Mouse (Mus musculus) heart, adult 2 months (tissue): ENCODE data around the gene Nrd1. TPM values are rescaled to one million over a fixed set of nuclear protein-coding genes. Genes with fewer than 3 reads are reported as not detected.

Source experiments
- DNase-seq, 2 experiments: peaks; one replicate each; pipeline ENCODE4 v3.0.0; 2021
- H3K27ac ChIP-seq: fragments of 200-600 bp; 2 replicates; pipeline ENCODE4 v1.8.1; 2022
- H3K27me3 ChIP-seq: fragments of 200-500 bp; 2 replicates; pipeline ENCODE4 v1.6.1; 2012; ENCODE audit warnings: mild to moderate bottlenecking, low read length, inconsistent platforms, mixed read lengths; ENCODE audit not compliant: control insufficient read depth, insufficient read depth
- H3K36me3 ChIP-seq: fragments of 200-500 bp; 2 replicates; pipeline ENCODE4 v1.6.1; 2012; ENCODE audit warnings: low read length, inconsistent platforms; ENCODE audit not compliant: control insufficient read depth, insufficient read depth
- H3K4me1 ChIP-seq: fragments of 200-500 bp; 2 replicates; pipeline ENCODE4 v1.6.1; 2011; ENCODE audit warnings: low read length; ENCODE audit not compliant: control insufficient read depth, insufficient read depth
- H3K4me3 ChIP-seq: fragments of 200-600 bp; 2 replicates; pipeline ENCODE4 v1.8.1; 2022
- H3K79me2 ChIP-seq: fragments of 200-500 bp; replicated peaks from 2 replicates; pipeline ENCODE4 v1.6.1; 2012; ENCODE audit warnings: mild to moderate bottlenecking, inconsistent platforms, low read length, moderate library complexity, mixed read lengths; ENCODE audit not compliant: control insufficient read depth, insufficient read depth
- H3K9ac ChIP-seq: fragments of 200-500 bp; 2 replicates; pipeline ENCODE4 v1.6.1; 2012; ENCODE audit warnings: low read depth, mild to moderate bottlenecking, control low read depth, inconsistent platforms, low read length, mixed read lengths
- CTCF ChIP-seq: fragments of 200-600 bp; IDR thresholded peaks from 2 replicates; pipeline ENCODE4 v1.8.1; 2022; ENCODE audit warnings: antibody characterized with exemption, mild to moderate bottlenecking, moderate library complexity
- EP300 ChIP-seq: fragments of 200-500 bp; IDR thresholded peaks from 2 replicates; pipeline ENCODE4 v1.6.1; 2011; ENCODE audit warnings: low read depth, low read length, control low read depth; ENCODE audit not compliant: insufficient read depth
- POLR2A ChIP-seq: fragments of 200-500 bp; IDR thresholded peaks from 2 replicates; pipeline ENCODE4 v1.6.1; 2011; ENCODE audit warnings: mild to moderate bottlenecking, low read depth, low read length, control low read depth; ENCODE audit not compliant: insufficient read depth
- WGBS: fragments of 180-500 bp; shearing (Covaris S2); methylation state at CpG from one replicate; pipeline ENCODE4 v1.1.7; 2018; 5-methylcytosine and 5-hydroxymethylcytosine counted together
- intact Hi-C: fragments of 180-260 bp; cut with DNase I; formaldehyde crosslinking; loops from one replicate; pipeline ENCODE4 v1.15.1; 2025
- polyA plus RNA-seq: library from polyadenylated mRNA; depleted of rRNA; stranded (reverse); fragments of >200 nt; gene quantifications from 2 replicates; pipeline ENCODE4 v1.2.3, GENCODE M21; 2012
- total RNA-seq, 2 experiments: library from RNA; stranded (reverse); gene quantifications; 2 replicates each; pipeline ENCODE4 v1.2.3; 2021

Gene Nrd1
- total and polyA plus RNA-seq, 3 experiments, result 69.9 to 145 (median 133) TPM

GRCm38 (mm10) chr4:109102574-109102973, 102.1 kb downstream of the Nrd1 start:
- H3K9ac ChIP-seq, result no peak overlapping the region
- 92% methylated on average over 5 of the region's 5 CpGs for WGBS
- H3K27me3 ChIP-seq, result no peaks in the 10 kb centered on the region
- peaks cover 8% of the 10 kb centered on the region for H3K79me2 ChIP-seq
- TF ChIP-seq POLR2A, result no peak
- TF ChIP-seq CTCF, result no peak
- TF ChIP-seq EP300, result no peak
- DNase-seq, result no peak
- H3K36me3 ChIP-seq, result peaks cover 16% of the 10 kb centered on the region
- H3K4me1 ChIP-seq, result peaks cover 4% of the 10 kb centered on the region
- no peak overlapping the region for H3K27ac ChIP-seq
- intact Hi-C loops, result no loop called here
- H3K4me3 ChIP-seq, result no peak overlapping the region

GRCm38 (mm10) chr4:109103145-109103883, 102.9 kb downstream of the Nrd1 start:
- no peak for DNase-seq
- intact Hi-C loops, result no loop called here
- TF ChIP-seq CTCF, result no peak
- TF ChIP-seq EP300, result no peak
- no peak for TF ChIP-seq POLR2A
- WGBS, result 59% methylated on average over 9 of the region's 9 CpGs
- Histone ChIP-seq H3K27ac (no peak overlapping the region), H3K4me3 (no peak overlapping the region), H3K9ac (no peak overlapping the region), H3K4me1 (peaks cover 6% of the 10 kb centered on the region), H3K27me3 (no peaks in the 10 kb centered on the region), H3K79me2 (peaks cover 6% of the 10 kb centered on the region), H3K36me3 (peaks cover 20% of the 10 kb centered on the region)

- H3K4me1 ChIP-seq, result peaks cover 7% of the 10 kb centered on the region
Observed at GRCm38 (mm10) chr4:109105254-109105653, 104.8 kb downstream of the Nrd1 start.

GRCm38 (mm10) chr4:109106034-109106433, 105.6 kb downstream of the Nrd1 start:
- TF ChIP-seq POLR2A (no peak), EP300 (peak; percentile 73; the same call in 1 of the 2 replicates)
- Histone ChIP-seq H3K4me1 (peaks cover 7% of the 10 kb centered on the region), H3K9ac (no peak overlapping the region), H3K4me3 (no peak overlapping the region), H3K36me3 (peaks cover 18% of the 10 kb centered on the region), H3K27me3 (no peaks in the 10 kb centered on the region), H3K79me2 (peaks cover 6% of the 10 kb centered on the region), H3K27ac (peak overlapping the region; percentile 52)
- intact Hi-C loops, result no loop called here
- WGBS, result 24% methylated on average over 3 of the region's 3 CpGs
- peak in 1 of 2 experiments; percentile 59 for DNase-seq

More at GRCm38 (mm10) chr4:109105254-109105653, 104.8 kb downstream of the Nrd1 start:
- no peak overlapping the region for H3K4me3 ChIP-seq
- TF ChIP-seq CTCF (no peak), POLR2A (no peak), EP300 (no peak)
- H3K79me2 ChIP-seq, result peaks cover 6% of the 10 kb centered on the region
- H3K27ac ChIP-seq, result no peak overlapping the region
- no peak overlapping the region for H3K9ac ChIP-seq
- intact Hi-C loops, result no loop called here
- H3K27me3 ChIP-seq, result no peaks in the 10 kb centered on the region
- DNase-seq, result no peak
- peaks cover 17% of the 10 kb centered on the region for H3K36me3 ChIP-seq

- H3K4me3 ChIP-seq, result no peak overlapping the region
- peaks cover 5% of the 10 kb centered on the region for H3K79me2 ChIP-seq
- no peaks in the 10 kb centered on the region for H3K27me3 ChIP-seq
- DNase-seq, result no peak
- H3K36me3 ChIP-seq, result peaks cover 21% of the 10 kb centered on the region
- peak overlapping the region; percentile 52 for H3K27ac ChIP-seq
- H3K9ac ChIP-seq, result no peak overlapping the region
- H3K4me1 ChIP-seq, result peaks cover 7% of the 10 kb centered on the region
- TF ChIP-seq CTCF, result no peak
- TF ChIP-seq EP300, result no peak
- no peak for TF ChIP-seq POLR2A
- intact Hi-C loops, result no loop called here
Observed at GRCm38 (mm10) chr4:109106594-109106993, 106.1 kb downstream of the Nrd1 start.

GRCm38 (mm10) chr4:109109012-109109411, 108.6 kb downstream of the Nrd1 start:
- 87% methylated on average over 6 of the region's 6 CpGs for WGBS
- Histone ChIP-seq H3K27ac (no peak overlapping the region), H3K4me3 (no peak overlapping the region), H3K9ac (no peak overlapping the region), H3K36me3 (peaks cover 37% of the 10 kb centered on the region), H3K27me3 (no peaks in the 10 kb centered on the region), H3K79me2 (peaks cover 2% of the 10 kb centered on the region), H3K4me1 (peaks cover 15% of the 10 kb centered on the region)
- intact Hi-C loops, result no loop called here
- DNase-seq, result no peak
- TF ChIP-seq EP300 (no peak), CTCF (no peak), POLR2A (no peak)
